Mouse (Mus musculus): ENCODE data around the gene Fam53b. TPM values are rescaled to one million over a fixed set of nuclear protein-coding genes. Genes with fewer than 3 reads are reported as not detected.

Gene Fam53b
- total RNA-seq, 1 experiment from 2014 or later = 19.0 TPM

DNA sequence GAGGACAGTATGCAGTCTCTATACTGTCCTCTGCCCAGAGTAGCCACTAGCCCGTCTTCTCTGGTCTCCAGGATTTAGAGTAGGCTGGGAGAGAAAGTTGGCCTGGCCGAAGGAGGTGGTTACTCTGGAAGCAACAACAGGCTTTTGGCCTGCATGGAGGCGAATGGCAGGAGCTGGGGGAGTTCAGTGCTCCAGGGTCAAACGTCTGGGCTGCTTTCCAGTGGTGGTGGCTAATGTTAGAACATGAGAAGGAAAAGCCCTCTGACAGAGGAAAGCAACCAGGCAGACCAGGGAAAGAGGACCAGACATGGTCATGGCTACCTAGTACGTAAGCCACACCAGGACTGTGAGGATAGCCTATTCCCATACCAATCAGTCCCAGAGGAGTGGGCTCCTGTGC is 38.4 kb downstream of the Fam53b start:
- no peak for ATAC-seq (ENCODE audit: extremely low read depth, insufficient number of reproducible peaks, low FRiP score, poor library complexity, severe bottlenecking)

DNA sequence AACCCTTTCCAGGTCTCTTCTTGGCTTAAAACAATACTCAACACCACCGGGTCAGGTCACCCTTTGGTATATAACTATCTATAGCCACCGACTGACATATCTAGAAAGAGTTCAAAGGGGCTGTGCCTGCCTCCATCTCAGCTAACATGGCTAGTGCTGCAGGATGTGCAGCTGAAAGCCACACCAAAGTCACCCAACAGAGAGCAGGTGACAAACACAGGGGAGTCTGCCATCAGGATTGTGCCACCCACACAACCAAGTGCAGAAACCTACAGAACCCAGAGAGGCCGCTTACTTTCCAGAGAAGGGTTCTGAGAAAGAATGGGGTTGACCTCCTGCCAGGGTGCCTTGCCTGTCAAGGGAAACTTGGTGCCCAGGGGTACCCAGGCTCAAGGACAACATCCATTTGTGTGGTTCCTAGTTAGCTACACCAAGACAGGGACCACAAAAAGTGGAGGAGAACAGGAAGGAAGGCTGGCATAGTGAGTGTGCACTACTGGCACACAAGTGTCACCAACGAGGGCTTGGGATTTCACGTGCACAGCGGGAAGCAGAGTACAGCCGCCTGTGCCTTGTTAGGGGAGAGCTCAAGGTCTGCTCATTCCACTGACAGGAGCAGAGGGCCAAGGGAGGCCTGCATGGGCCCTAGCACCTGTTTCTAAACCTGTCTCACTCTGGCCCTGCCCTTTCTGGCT is 40.5 kb downstream of the Fam53b start:
- 0 out of 2 replicates have a peak, but pooled peaks have one; percentile 11 for ATAC-seq (ENCODE audit: extremely low read depth, insufficient number of reproducible peaks, low FRiP score, poor library complexity, severe bottlenecking)

DNA sequence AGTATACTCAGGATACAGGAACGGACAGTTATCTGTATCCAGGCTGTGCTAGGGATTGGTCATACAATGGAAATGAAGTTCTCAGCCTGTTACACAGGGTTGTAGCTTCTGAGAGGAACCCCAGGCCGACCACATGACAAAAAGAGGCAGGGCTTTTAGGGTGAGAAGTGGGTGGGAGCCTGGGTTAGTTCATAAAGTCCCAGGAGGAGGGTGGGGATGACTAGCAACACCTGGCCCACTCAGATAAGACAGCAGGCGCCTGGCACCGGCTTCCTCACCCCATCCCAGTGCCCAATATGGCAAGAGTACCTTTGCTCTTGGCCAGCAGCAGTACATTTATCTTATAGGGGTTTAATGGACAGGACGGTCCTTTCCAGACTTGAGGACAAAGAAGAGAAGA is 41.2 kb downstream of the Fam53b start:
- ATAC-seq (ENCODE audit: extremely low read depth, insufficient number of reproducible peaks, low FRiP score, poor library complexity, severe bottlenecking) = no peak

- ATAC-seq (ENCODE audit: extremely low read depth, insufficient number of reproducible peaks, low FRiP score, poor library complexity, severe bottlenecking) = no peak
These were observed 45.0 kb downstream of the Fam53b start for GRCm38 (mm10) chr7:132768498-132769344.

- ATAC-seq (ENCODE audit: extremely low read depth, insufficient number of reproducible peaks, low FRiP score, poor library complexity, severe bottlenecking) = no peak
These were observed 45.7 kb downstream of the Fam53b start for GRCm38 (mm10) chr7:132767999-132768370.

- ATAC-seq (ENCODE audit: extremely low read depth, insufficient number of reproducible peaks, low FRiP score, poor library complexity, severe bottlenecking) = no peak
These were observed 46.3 kb downstream of the Fam53b start for GRCm38 (mm10) chr7:132767233-132767998.

DNA sequence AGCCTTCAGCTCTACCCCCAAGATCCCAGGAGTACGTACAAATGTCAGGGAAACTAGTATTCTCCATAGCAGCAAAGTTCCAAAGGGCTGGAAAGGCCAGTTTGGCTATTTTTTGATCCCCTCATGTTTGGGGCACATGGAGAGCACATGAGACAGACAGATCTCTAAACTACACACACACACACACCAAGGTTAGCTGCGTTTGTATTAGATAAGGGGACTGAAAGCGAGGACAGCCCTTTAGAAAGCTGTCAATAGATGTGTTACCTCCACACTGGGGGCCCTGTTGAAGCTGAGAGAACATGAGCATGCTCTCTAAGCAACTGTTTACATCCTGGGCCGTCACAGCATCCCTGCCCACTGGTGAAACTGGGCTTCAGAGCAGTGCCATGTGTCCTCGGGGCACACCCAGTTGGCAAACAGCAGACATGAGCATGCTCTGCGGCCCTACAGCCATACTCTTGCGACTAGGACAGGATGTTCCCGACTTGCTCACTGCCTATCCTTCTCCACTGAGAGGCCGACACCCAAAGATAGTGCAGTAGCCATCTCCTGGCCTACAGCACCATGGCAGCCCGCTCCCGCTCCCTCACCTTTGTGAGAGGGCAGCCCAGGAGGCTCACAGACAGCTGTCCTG is 47.3 kb downstream of the Fam53b start:
- ATAC-seq (ENCODE audit: extremely low read depth, insufficient number of reproducible peaks, low FRiP score, poor library complexity, severe bottlenecking) = no peak

DNA sequence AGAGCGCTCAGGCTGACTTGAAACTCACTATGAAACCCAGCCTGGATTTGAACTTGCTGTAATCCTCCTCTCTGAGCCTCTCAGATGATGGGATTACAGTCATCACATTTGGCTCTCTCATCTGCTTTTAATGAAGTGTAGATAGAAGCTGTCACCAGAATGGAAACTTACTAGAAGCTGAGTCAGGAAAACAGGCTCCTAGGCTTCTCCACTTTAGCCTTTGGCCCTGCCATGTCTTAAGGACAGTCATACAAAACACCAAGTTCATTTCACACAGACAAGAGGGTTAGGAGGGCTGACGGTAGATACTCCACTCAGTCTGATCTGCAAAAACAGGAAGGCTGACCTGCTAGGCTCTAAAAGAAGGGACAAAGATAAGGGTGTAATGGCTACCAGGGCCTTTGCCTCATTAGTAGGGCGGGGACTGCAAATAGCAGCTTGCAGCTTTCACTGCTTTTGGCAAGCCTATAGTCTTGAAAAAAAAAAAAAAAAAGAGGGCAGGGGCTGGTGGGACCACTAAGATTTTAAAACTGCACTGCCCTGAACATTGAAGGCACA is 48.0 kb downstream of the Fam53b start:
- no peak for ATAC-seq (ENCODE audit: extremely low read depth, insufficient number of reproducible peaks, low FRiP score, poor library complexity, severe bottlenecking)

DNA sequence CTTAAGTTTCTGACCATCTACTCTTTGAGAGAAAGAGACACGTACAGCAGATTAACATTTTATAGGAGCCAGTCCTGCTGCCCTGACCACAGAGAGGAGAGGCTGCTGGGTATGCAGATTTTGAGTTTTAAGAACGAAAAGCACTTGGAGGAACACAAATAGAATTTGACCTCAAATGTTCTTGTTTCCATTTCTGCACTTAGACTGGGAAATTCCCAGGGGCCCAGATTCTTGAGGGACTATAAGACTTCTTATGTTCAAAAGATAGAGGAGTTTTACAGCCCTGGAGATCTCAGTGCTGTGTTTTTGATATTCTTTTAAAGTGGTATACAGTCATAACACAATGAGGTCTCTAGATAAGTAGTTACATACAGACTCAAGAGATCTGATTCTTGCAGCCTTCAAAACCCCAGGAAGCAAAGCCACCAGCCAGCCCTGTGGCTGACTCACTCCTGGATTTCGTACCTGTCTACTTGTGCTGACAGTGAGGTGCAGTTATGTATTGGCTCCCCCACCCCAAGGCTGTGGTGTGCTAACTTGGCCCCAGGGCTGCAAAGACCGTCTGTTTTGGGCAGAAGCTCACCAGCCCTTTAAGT is 48.7 kb downstream of the Fam53b start:
- ATAC-seq (ENCODE audit: extremely low read depth, insufficient number of reproducible peaks, low FRiP score, poor library complexity, severe bottlenecking) = no peak

DNA sequence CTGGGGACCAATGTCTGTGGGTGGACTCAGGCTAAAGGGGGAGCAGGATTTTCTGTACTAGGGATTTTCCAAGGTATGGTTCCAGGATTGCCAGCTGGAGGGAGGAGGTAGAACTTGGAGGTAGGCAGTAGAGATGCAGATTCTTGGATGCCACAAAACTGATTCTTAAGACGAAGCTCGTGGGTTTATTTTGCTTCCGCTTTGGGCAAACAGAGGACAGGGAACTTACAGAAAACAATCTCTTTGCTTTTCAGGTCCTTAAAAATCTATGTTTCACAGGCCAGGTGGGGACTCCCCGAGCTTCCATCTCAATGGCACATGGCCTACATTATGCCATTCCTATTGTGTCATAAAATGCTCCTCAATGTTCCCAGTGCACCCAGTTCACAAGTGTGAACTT is 49.4 kb downstream of the Fam53b start:
- no peak for ATAC-seq (ENCODE audit: extremely low read depth, insufficient number of reproducible peaks, low FRiP score, poor library complexity, severe bottlenecking)

DNA sequence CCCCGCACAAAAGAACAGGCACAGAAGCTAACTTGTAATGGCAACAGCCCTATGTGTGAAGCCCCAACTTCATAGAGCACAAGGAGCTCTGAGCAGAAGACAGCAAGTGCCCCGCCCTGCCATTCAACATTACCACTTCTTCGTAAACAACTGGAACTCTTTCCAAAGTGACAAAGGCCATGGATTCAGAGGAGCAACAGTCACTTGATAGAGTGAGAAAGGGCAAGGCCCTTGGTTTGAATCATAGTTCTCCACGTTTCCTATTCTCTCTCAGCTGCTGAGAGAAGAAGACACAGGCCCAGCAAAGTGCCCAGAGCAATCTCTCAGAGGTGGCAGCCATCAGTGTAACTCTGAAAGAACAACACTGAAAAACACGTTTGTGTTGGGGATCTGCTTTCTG is 49.8 kb downstream of the Fam53b start:
- ATAC-seq (ENCODE audit: extremely low read depth, insufficient number of reproducible peaks, low FRiP score, poor library complexity, severe bottlenecking) = no peak

DNA sequence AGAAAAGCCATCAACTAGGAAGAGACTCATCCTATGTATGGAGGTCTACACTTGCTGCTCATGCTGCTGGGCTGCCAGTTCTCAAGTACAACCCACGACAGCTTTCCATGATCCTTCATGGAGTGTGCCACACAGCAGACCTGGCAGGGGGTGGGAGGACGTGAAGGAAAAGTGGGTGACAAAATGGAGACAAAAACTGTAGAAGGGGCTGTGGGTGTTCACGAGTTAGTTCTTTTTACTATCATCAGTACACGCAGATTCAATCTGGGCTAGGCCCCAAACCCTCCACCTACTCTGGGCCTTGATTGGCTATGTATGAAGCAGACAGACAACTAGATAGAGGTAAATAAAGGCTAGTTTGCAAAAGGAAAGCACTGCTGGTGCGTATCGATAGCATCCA is 50.3 kb downstream of the Fam53b start:
- no peak for ATAC-seq (ENCODE audit: extremely low read depth, insufficient number of reproducible peaks, low FRiP score, poor library complexity, severe bottlenecking)

GRCm38 (mm10) chr7:132761409-132761808 is 52.3 kb downstream of the Fam53b start:
- no peak for ATAC-seq (ENCODE audit: extremely low read depth, insufficient number of reproducible peaks, low FRiP score, poor library complexity, severe bottlenecking)

DNA sequence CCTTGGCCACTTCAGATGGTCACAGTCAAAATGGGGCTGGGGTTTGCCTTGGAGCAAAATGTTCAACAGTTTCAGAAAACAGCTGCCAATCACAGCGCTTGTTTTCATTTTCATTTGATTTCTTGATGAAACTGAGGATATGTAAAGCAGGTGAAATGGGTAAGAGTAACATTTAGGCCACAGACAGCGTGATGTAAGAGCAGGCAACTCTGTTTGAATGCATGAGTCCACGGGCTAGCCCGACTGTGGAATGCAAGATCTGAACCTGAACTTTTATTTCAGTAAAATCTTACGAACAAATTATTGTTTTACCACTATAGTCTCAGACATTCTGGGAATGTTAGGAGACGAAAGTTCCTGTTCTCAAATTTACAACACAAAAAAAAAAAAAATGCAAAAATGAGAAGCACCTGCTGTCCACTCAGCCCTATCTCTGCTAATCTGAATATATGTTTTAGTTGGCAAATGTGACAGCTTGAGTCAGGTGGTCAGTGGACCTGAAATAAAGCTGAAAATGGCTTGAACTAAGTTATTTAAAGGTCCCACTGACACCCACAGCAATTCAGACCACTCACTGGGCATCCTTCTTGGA is 53.0 kb downstream of the Fam53b start:
- no peak for ATAC-seq (ENCODE audit: extremely low read depth, insufficient number of reproducible peaks, low FRiP score, poor library complexity, severe bottlenecking)

DNA sequence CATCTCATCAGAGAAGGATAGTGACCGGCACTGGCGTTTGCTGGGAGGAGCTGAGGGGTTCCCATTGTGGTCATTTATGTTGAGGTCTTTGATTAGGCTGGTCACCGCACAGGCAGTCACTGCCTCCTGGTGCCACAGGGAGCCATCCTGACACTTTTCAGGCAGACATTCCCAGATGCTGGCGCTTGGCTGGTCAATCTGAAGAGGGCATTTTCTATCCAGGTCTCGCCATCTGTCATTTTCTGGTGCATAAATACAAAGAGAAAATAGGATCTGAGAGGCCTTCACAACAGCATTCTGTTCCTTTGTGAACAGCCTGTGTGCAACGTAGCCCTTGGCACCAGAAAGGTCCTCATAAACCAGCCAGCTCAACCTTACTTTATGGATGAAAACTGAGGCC is 53.8 kb downstream of the Fam53b start:
- ATAC-seq (ENCODE audit: extremely low read depth, insufficient number of reproducible peaks, low FRiP score, poor library complexity, severe bottlenecking) = no peak

- no peak for ATAC-seq (ENCODE audit: extremely low read depth, insufficient number of reproducible peaks, low FRiP score, poor library complexity, severe bottlenecking)
These were observed 54.2 kb downstream of the Fam53b start for GRCm38 (mm10) chr7:132759405-132759891.

- ATAC-seq (ENCODE audit: extremely low read depth, insufficient number of reproducible peaks, low FRiP score, poor library complexity, severe bottlenecking) = no peak
These were observed 54.8 kb downstream of the Fam53b start for GRCm38 (mm10) chr7:132758875-132759274.

DNA sequence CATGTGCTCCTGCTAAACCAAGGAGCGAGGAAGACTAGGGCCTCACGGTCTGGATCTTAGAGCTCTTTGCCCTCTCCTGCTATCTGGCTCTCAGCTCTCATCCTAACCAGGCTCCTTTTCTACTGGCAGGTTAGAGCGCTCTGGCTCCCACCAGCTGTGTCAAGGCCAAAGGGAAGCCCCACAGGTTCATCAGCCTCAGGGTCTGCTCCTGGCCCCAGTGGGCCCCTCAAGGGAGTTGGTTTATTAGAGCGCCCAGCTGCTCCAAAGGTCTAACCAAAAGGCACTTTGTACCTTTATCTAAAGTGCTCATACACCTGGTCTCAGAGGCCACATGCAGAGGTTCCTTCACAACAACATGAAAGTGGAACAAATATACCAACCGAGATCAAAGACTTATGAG is 57.4 kb downstream of the Fam53b start:
- ATAC-seq (ENCODE audit: extremely low read depth, insufficient number of reproducible peaks, low FRiP score, poor library complexity, severe bottlenecking) = no peak

Measured in neutrophil, adult 5-6 weeks (primary cell).